Mouse (Mus musculus) forebrain, embryonic 10.5 days (tissue): ENCODE data around the gene Aig1. TPM values are rescaled to one million over a fixed set of nuclear protein-coding genes. Genes with fewer than 3 reads are reported as not detected.

ENCODE experiments used
- DNase-seq: peaks from one replicate; pipeline ENCODE4 v3.0.0-alpha.2; 2017; ENCODE audit warnings: low spot score; ENCODE audit errors: extremely low spot score
- H3K27ac ChIP-seq: fragments of 300-500 bp; sonication (generic); 2 replicates; pipeline ENCODE4 v1.5.1; 2016; ENCODE audit warnings: mild to moderate bottlenecking
- H3K27me3 ChIP-seq: fragments of 300-500 bp; sonication (generic); 2 replicates; pipeline ENCODE4 v1.6.1; 2016; ENCODE audit warnings: mild to moderate bottlenecking; ENCODE audit not compliant: poor library complexity, severe bottlenecking
- H3K36me3 ChIP-seq: fragments of 300-500 bp; sonication (generic); replicated peaks from 2 replicates; pipeline ENCODE4 v1.6.1; 2016; ENCODE audit warnings: mild to moderate bottlenecking, moderate library complexity
- H3K4me1 ChIP-seq: fragments of 300-500 bp; sonication (generic); 2 replicates; pipeline ENCODE4 v1.6.1; 2016
- H3K4me3 ChIP-seq: fragments of 300-500 bp; sonication (generic); 2 replicates; pipeline ENCODE4 v1.5.1; 2016; ENCODE audit warnings: mild to moderate bottlenecking, moderate library complexity
- H3K9me3 ChIP-seq: fragments of 300-500 bp; sonication (generic); 2 replicates; pipeline ENCODE4 v1.6.1; 2016; ENCODE audit warnings: mild to moderate bottlenecking, moderate library complexity
- WGBS: fragments of 180-500 bp; shearing (Covaris S2); methylation state at CpG from one replicate; pipeline ENCODE4 v1.1.7; 2016; 5-methylcytosine and 5-hydroxymethylcytosine counted together
- polyA plus RNA-seq: library from polyadenylated mRNA; unstranded; fragments of >200 nt; fragmentation: Nextera tagmentation; extraction: Ambion mirVana; gene quantifications from 2 replicates; pipeline ENCODE4 v1.2.1, GENCODE M21; 2016

Aig1 gene
- polyA plus RNA-seq, 1 experiment from 2014 or later: 21.8 TPM

DNA sequence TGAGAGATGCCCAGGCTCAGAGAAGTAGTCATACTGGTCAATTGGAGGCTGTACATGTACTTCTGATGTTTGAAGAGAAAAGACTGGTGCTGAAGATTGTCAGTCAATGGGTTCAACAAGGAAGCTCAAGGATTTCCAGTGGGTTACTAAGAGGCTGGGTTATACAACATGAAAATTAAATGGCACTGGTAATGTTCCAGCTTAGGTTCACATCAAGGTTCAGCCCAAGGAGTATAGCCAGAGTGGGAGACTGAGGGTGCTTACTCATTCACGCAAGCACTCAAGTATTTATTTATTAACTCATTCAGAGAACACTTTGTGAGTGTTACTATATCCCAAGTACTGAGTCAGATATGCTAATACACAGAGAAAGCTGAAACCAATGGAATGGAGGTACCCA, 79.2 kb downstream of the Aig1 start:
- Histone ChIP-seq H3K4me1 (no peaks in the 10 kb centered on the region), H3K36me3 (peaks cover 3% of the 10 kb centered on the region; the same call in 1 of the 2 replicates), H3K27ac (no peak overlapping the region), H3K4me3 (no peak overlapping the region), H3K27me3 (no peaks in the 10 kb centered on the region), H3K9me3 (no peaks in the 10 kb centered on the region)
- 87% methylated on average over 1 of the region's 1 CpGs for WGBS
- no peak for DNase-seq

DNA sequence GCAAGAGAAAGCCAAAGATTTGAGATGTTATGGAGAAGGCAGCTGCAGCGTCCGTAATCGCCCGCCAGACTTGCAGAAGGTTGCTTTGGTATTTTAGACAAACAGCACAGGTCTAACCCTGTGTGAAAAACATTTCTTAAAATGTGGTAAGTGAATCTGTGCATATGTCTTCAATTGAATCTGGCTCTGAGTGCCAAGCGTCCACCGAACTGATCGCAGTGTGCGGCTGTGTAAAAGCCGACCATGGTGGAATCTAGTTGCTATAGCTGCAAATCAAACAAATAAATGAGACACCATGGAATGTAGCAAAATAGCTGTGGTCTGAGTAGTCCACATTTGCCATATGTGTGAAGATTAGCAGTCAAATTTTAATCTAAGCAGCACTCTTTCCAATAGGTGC, 80.7 kb downstream of the Aig1 start:
- no peak for DNase-seq
- 96% methylated on average over 9 of the region's 9 CpGs for WGBS
- Histone ChIP-seq H3K9me3 (no peaks in the 10 kb centered on the region), H3K4me3 (no peak overlapping the region), H3K27me3 (no peaks in the 10 kb centered on the region), H3K36me3 (no peaks in the 10 kb centered on the region), H3K27ac (no peak overlapping the region), H3K4me1 (no peaks in the 10 kb centered on the region)

GRCm38 (mm10) chr10:13782774-13783173, 86.0 kb downstream of the Aig1 start:
- WGBS: 88% methylated on average over 5 of the region's 5 CpGs
- no peaks in the 10 kb centered on the region for H3K27me3 ChIP-seq
- no peak overlapping the region for H3K4me3 ChIP-seq
- peaks cover 3% of the 10 kb centered on the region; the same call in 1 of the 2 replicates for H3K4me1 ChIP-seq
- H3K36me3 ChIP-seq: no peaks in the 10 kb centered on the region
- no peaks in the 10 kb centered on the region for H3K9me3 ChIP-seq
- H3K27ac ChIP-seq: no peak overlapping the region
- DNase-seq: no peak

- H3K27ac ChIP-seq: no peak overlapping the region
- H3K9me3 ChIP-seq: no peaks in the 10 kb centered on the region
- H3K4me3 ChIP-seq: no peak overlapping the region
- no peaks in the 10 kb centered on the region for H3K36me3 ChIP-seq
- WGBS: 91% methylated on average over 10 of the region's 10 CpGs
- H3K27me3 ChIP-seq: no peaks in the 10 kb centered on the region
- peaks cover 3% of the 10 kb centered on the region; the same call in 1 of the 2 replicates for H3K4me1 ChIP-seq
- no peak for DNase-seq
Observed at GRCm38 (mm10) chr10:13782235-13782757, 86.5 kb downstream of the Aig1 start.

DNA sequence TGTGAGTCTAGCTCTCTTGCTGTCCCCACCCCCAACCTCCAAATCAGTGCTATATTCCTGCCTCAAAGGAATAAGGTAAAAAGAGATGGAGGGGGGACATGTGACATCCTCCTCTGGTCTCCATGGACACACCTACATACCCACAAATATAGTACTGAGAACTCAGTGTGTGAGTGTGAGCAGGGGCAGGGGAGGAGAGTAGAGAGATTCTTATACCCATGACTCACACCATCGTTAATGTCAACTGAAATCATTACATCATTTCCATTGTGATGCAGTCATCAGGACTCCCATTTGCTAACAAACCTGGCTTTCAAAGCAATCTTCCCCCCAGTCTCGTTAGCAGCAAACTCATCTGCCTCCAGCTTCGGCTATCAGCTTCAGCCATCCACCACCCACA, 92.8 kb downstream of the Aig1 start:
- no peak for DNase-seq
- no peaks in the 10 kb centered on the region for H3K27me3 ChIP-seq
- peaks cover 3% of the 10 kb centered on the region; the same call in 1 of the 2 replicates for H3K4me1 ChIP-seq
- no peaks in the 10 kb centered on the region for H3K9me3 ChIP-seq
- H3K27ac ChIP-seq: no peak overlapping the region
- WGBS: 79% methylated on average over 3 of the region's 3 CpGs
- no peaks in the 10 kb centered on the region for H3K36me3 ChIP-seq
- no peak overlapping the region for H3K4me3 ChIP-seq

- 95% methylated on average over 2 of the region's 2 CpGs for WGBS
- Histone ChIP-seq H3K9me3 (no peaks in the 10 kb centered on the region), H3K27ac (no peak overlapping the region), H3K27me3 (no peaks in the 10 kb centered on the region), H3K36me3 (no peaks in the 10 kb centered on the region), H3K4me3 (no peak overlapping the region), H3K4me1 (peaks cover 3% of the 10 kb centered on the region; the same call in 1 of the 2 replicates)
- DNase-seq: no peak
Observed at GRCm38 (mm10) chr10:13775411-13775810, 93.4 kb downstream of the Aig1 start.

- Histone ChIP-seq H3K27me3 (no peaks in the 10 kb centered on the region), H3K9me3 (no peaks in the 10 kb centered on the region), H3K4me1 (peaks cover 3% of the 10 kb centered on the region; the same call in 1 of the 2 replicates), H3K27ac (no peak overlapping the region), H3K36me3 (no peaks in the 10 kb centered on the region), H3K4me3 (no peak overlapping the region)
- WGBS: 94% methylated on average over 3 of the region's 3 CpGs
- DNase-seq: no peak
Observed at GRCm38 (mm10) chr10:13774910-13775309, 93.9 kb downstream of the Aig1 start.

- Histone ChIP-seq H3K4me1 (no peaks in the 10 kb centered on the region), H3K9me3 (no peaks in the 10 kb centered on the region), H3K36me3 (no peaks in the 10 kb centered on the region), H3K27me3 (no peaks in the 10 kb centered on the region), H3K4me3 (no peak overlapping the region), H3K27ac (no peak overlapping the region)
- WGBS: 97% methylated on average over 1 of the region's 1 CpGs
- no peak for DNase-seq
Observed at GRCm38 (mm10) chr10:13770720-13771119, 98.1 kb downstream of the Aig1 start.

DNA sequence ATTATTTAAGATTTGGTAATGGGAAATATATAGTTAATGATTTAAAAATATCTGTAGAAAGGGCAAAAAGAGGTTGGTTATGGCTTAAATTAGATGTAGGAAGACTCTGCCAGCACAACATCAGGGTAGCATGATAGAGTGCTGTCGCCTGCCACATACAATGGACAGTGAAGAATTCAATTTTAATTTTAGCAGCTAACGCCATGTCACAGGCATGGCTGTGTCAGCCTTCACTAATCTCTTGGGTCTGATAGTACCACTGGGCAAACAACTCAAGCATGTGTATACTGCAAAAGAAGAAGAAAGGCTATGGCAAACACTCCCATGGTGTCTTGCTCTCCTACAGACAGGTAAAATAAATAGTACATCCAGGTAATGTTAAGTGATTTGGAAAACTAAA, 99.0 kb downstream of the Aig1 start:
- Histone ChIP-seq H3K27ac (no peak overlapping the region), H3K4me3 (no peak overlapping the region), H3K36me3 (no peaks in the 10 kb centered on the region), H3K4me1 (no peaks in the 10 kb centered on the region), H3K9me3 (no peaks in the 10 kb centered on the region), H3K27me3 (no peaks in the 10 kb centered on the region)
- DNase-seq: no peak
- 91% methylated on average over 2 of the region's 2 CpGs for WGBS

DNA sequence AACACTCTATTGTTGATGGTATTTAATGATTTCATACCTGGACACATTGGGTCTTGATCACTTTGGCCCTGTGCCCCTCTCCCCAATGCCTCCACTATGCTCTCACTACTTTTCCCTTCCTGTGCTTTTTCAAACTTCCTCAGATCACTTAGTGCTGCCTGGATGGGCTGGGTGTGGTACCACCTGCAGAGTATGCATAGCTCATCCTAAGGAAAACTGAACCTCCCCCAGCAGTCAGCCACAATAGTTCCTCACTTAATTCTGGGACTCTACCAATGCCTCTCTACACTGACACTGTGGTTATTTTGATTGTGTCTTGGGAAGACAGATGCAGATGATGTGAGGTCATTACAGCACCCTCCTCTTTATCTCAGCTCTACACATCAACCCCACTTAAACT, 99.9 kb downstream of the Aig1 start:
- no peaks in the 10 kb centered on the region for H3K36me3 ChIP-seq
- no peak overlapping the region for H3K27ac ChIP-seq
- no peaks in the 10 kb centered on the region for H3K27me3 ChIP-seq
- H3K4me1 ChIP-seq: no peaks in the 10 kb centered on the region
- H3K9me3 ChIP-seq: no peaks in the 10 kb centered on the region
- DNase-seq: no peak
- no peak overlapping the region for H3K4me3 ChIP-seq

DNA sequence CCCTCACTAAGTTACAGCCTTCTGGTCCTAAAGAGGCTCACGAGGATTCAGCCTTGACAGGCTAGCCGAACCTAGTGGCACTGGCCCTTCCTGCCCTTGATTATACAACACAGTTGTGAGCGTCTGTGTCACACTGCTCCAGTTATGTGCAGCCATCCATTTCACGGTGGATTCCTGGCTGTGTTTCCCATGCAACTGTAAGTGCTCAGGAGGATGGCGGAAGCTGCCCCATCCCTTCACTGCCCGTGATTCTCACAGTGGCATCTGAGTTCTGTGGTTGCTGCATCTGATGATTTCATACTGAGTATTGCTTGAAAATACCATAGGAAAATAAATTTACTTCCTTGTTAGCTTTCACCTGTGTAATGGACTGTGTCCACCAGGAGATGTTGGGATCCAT, 101.7 kb downstream of the Aig1 start:
- no peak for DNase-seq
- Histone ChIP-seq H3K36me3 (no peaks in the 10 kb centered on the region), H3K27ac (no peak overlapping the region), H3K27me3 (no peaks in the 10 kb centered on the region), H3K4me1 (no peaks in the 10 kb centered on the region), H3K4me3 (no peak overlapping the region), H3K9me3 (no peaks in the 10 kb centered on the region)
- 88% methylated on average over 6 of the region's 6 CpGs for WGBS

DNA sequence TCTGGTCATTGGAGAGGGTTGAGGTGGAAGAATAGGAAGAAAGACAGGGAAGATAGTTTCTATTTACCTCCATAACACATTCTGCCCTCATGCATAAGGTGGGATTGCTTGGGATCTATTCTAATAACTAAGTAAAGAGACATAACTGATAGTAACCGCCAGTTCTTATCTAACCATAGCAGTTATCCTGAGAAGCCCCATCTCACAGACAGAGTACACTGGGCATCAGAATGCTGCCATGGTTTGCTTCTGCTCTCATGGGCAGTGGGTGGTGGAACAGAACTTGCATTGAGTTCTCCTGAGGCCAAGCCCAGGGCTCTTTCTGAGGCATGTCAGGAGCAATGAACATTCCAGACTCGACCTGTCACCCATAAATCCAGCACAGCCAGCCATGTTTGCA, 105.6 kb downstream of the Aig1 start:
- no peak overlapping the region for H3K4me3 ChIP-seq
- WGBS: 77% methylated on average over 2 of the region's 2 CpGs
- no peak overlapping the region for H3K27ac ChIP-seq
- no peak for DNase-seq
- no peaks in the 10 kb centered on the region for H3K9me3 ChIP-seq
- peaks cover 4% of the 10 kb centered on the region; the same call in 1 of the 2 replicates for H3K4me1 ChIP-seq
- no peaks in the 10 kb centered on the region for H3K27me3 ChIP-seq
- no peaks in the 10 kb centered on the region for H3K36me3 ChIP-seq

GRCm38 (mm10) chr10:13754712-13755111, 114.1 kb downstream of the Aig1 start:
- Histone ChIP-seq H3K27ac (no peak overlapping the region), H3K4me1 (no peaks in the 10 kb centered on the region), H3K27me3 (no peaks in the 10 kb centered on the region), H3K36me3 (no peaks in the 10 kb centered on the region), H3K4me3 (no peak overlapping the region), H3K9me3 (no peaks in the 10 kb centered on the region)
- 97% methylated on average over 1 of the region's 1 CpGs for WGBS
- no peak for DNase-seq

GRCm38 (mm10) chr10:13753777-13754176, 115.0 kb downstream of the Aig1 start:
- 88% methylated on average over 5 of the region's 5 CpGs for whole genome bisulfite sequencing
- Histone ChIP-seq H3K4me3 (no peak overlapping the region), H3K27me3 (no peaks in the 10 kb centered on the region), H3K27ac (no peak overlapping the region), H3K9me3 (no peaks in the 10 kb centered on the region), H3K4me1 (no peaks in the 10 kb centered on the region), H3K36me3 (no peaks in the 10 kb centered on the region)
- DNase-seq: no peak
